Mouse (Mus musculus): ENCODE results near the gene Kri1.

GRCm38 (mm10) chr9:21277776-21278175, 10.0 kb downstream of the Kri1 start:
- TF ChIP-seq CTCF (IDR thresholded peaks at IDR 0.05; ENCODE audit: extremely low read depth, insufficient read depth, insufficient read length, insufficient replicate concordance) (no peak), POLR2A (IDR thresholded peaks at IDR 0.05; ENCODE audit: low read depth, low read length) (no peak)
